Mouse (Mus musculus) liver, adult (tissue): Measurements from ENCODE around the gene Slc25a23.

Source experiments
- GATA4 ChIP-seq: IDR thresholded peaks from 2 replicates; pipeline ENCODE4 v1.6.1; 2014; ENCODE audit warnings: mild to moderate bottlenecking, low read length; ENCODE audit not compliant: insufficient replicate concordance

Slc25a23 gene

GRCm38 (mm10) chr17:57085970-57086757 is 26.5 kb upstream of the Slc25a23 start:
- no peak for TF ChIP-seq GATA4

- no peak for TF ChIP-seq GATA4
These were observed 22.8 kb upstream of the Slc25a23 start for GRCm38 (mm10) chr17:57082481-57082880.

GRCm38 (mm10) chr17:57081234-57081842 is 21.7 kb upstream of the Slc25a23 start:
- no peak for TF ChIP-seq GATA4

GRCm38 (mm10) chr17:57079919-57080318 is 20.3 kb upstream of the Slc25a23 start:
- no peak for TF ChIP-seq GATA4

- TF ChIP-seq GATA4: no peak
These were observed 18.7 kb upstream of the Slc25a23 start, which contains the start of gene Dennd1c for GRCm38 (mm10) chr17:57078336-57078735. Gene Dennd1c (minus strand): TSS chr17:57078514.

- TF ChIP-seq GATA4: no peak
These were observed 17.3 kb upstream of the Slc25a23 start for GRCm38 (mm10) chr17:57076916-57077315.

- TF ChIP-seq GATA4: no peak
These were observed 11.0 kb upstream of the Slc25a23 start for GRCm38 (mm10) chr17:57070699-57071098.

GRCm38 (mm10) chr17:57070272-57070671 is 10.6 kb upstream of the Slc25a23 start:
- TF ChIP-seq GATA4: no peak

GRCm38 (mm10) chr17:57066908-57067307 is 7.2 kb upstream of the Slc25a23 start:
- TF ChIP-seq GATA4: no peak

- no peak for TF ChIP-seq GATA4
These were observed 3.4 kb upstream of the Slc25a23 start for GRCm38 (mm10) chr17:57063031-57063430.

- TF ChIP-seq GATA4: no peak
These were observed 2.9 kb upstream of the Slc25a23 start for GRCm38 (mm10) chr17:57062548-57062947.

- TF ChIP-seq GATA4: peak; percentile 39; the same call in 1 of the 2 replicates
These were observed 2.4 kb upstream of the Slc25a23 start for GRCm38 (mm10) chr17:57062011-57062521.

GRCm38 (mm10) chr17:57061069-57061468 is 1.4 kb upstream of the Slc25a23 start:
- no peak for TF ChIP-seq GATA4

GRCm38 (mm10) chr17:57060231-57060801 is 653 bp upstream of the Slc25a23 start:
- TF ChIP-seq GATA4: peak; percentile 100

GRCm38 (mm10) chr17:57058891-57059485 is 675 bp downstream of the Slc25a23 start, which contains the start of gene Crb3:
Gene Crb3 (plus strand): TSS chr17:57059105.
- no peak for TF ChIP-seq GATA4
